Mouse (Mus musculus): ENCODE data around the gene Ncoa3.

Ncoa3 gene

GRCm38 (mm10) chr2:165970767-165971166 is 21.7 kb upstream of the Ncoa3 start:
- peak; percentile 49 for DNase-seq (ENCODE audit: low read depth)

GRCm38 (mm10) chr2:165974383-165974782 is 18.1 kb upstream of the Ncoa3 start:
- no peak for DNase-seq (ENCODE audit: low read depth)

- no peak for DNase-seq (ENCODE audit: low read depth)
Measured at GRCm38 (mm10) chr2:165976186-165976585, 16.2 kb upstream of the Ncoa3 start.

DNA sequence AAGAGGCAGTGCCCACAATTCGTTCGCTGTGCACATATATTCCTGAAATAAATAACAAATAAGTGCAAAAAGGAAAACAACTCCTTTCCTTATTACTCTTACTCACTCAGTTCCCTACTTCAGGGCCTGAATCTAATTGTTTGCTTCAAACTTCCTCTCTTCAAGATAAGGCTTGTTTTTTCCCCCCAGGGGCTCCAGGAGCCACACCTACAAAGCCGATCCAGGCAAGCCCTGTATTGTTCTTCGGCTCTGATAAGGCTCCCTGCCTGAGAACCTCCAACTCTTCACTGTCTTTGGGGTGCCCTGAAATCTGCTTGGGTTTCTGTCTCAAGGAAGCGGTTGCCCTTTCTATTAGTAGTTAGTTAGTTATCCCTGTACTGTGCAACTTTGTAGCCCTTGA is 15.6 kb upstream of the Ncoa3 start:
- no peak for DNase-seq (ENCODE audit: low read depth)

GRCm38 (mm10) chr2:165978119-165978518 is 14.3 kb upstream of the Ncoa3 start:
- peak; percentile 45 for DNase-seq (ENCODE audit: low read depth)

- no peak for DNase-seq (ENCODE audit: low read depth)
Measured at GRCm38 (mm10) chr2:165981248-165981977, 11.0 kb upstream of the Ncoa3 start.

DNA sequence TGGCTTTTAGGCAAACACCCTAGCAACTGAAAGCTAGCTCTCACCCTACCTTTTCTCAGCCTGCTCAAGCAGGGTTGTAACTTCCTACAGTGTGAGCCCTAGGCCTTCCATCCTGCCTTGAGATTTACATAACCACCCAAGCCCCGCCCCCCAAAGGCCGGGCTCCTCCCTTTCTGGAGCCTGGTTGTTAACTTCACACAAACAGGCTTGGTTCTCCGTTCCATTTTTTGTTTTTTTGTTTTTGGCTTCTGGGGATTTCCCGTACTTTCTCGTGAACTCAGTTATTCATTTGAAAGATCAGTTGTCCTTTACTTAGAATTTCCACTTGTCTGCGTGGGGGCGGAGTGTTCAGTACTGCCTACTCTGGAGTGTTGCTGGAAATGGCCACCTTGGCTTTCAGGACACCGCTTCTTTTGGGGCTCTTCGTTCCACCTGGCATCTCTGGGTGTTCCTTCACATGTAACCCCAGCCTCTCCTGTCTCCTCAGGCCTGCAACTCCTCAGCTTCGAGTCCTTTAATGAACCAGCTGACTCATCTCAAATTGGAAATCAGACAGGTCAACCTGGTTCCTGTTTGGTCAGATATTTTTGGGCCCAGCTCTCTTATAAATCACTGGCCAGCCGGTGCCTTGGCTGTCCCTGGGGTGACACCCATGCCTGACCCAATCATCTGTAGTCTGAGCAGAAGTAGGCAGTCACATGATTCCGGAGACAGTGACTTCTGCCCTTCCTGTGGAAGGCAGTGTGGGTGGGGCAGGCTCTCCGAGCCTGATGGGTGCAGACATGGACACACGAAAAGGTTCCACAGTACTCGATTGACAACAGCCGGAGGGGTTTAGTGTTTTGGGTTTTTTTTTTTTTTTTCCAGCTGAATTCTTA is 9.7 kb upstream of the Ncoa3 start:
- DNase-seq (ENCODE audit: low read depth), result peak; percentile 55

DNA sequence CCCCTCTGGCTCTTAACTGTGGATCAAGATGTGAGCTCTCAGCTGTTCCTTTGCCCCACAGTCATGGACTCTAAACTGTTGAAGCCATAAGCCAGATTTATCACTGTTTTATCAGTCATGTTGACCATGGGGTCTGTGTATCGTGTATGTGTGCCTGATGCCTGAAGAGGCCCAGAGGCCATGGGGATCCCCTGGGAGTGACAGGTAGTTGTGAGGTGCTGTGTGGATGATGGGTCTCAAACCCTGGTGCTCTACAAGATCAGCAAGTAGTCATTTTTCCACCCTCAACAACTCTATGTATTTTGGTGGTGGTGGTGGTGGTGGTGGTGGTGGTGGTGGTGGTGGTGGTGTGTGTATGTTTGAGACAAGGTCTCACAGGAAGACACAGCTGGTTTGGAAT is 8.1 kb upstream of the Ncoa3 start:
- DNase-seq (ENCODE audit: low read depth), result no peak

GRCm38 (mm10) chr2:165984891-165985290 is 7.5 kb upstream of the Ncoa3 start:
- DNase-seq (ENCODE audit: low read depth), result no peak

DNA sequence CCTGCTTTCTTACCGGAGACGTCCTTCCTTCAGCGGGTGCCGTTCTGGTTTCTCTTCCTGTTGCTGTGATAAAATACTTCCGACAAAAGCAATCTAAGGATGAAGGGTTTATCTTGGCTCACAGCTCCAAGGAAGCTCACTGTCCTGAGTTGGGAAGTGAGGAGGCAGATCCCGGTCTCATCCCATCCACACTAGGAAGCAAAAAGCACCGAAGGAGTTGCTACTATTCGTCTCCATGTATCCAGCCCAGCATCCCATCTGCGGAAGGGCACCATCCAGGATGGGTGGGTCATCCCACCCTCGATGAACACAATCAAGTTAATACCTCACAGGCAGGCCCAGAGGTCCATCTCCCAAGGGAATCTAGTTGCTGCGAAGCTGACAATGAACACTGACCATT is 6.9 kb upstream of the Ncoa3 start:
- DNase-seq (ENCODE audit: low read depth), result no peak

- DNase-seq (ENCODE audit: low read depth), result peak; percentile 92
Measured at GRCm38 (mm10) chr2:165986921-165987453, 5.4 kb upstream of the Ncoa3 start.

GRCm38 (mm10) chr2:165993173-165993900 is 901 bp downstream of the Ncoa3 start:
- peak; percentile 25 for DNase-seq (ENCODE audit: low read depth)

GRCm38 (mm10) chr2:165994341-165994740 is 1.9 kb downstream of the Ncoa3 start:
- no peak for DNase-seq (ENCODE audit: low read depth)

- no peak for DNase-seq (ENCODE audit: low read depth)
Measured at GRCm38 (mm10) chr2:165995711-165996110, 3.3 kb downstream of the Ncoa3 start.

- DNase-seq (ENCODE audit: low read depth), result no peak
Measured at GRCm38 (mm10) chr2:165996130-165996529, 3.7 kb downstream of the Ncoa3 start.

GRCm38 (mm10) chr2:165997256-165997967 is 5.0 kb downstream of the Ncoa3 start:
- no peak for DNase-seq (ENCODE audit: low read depth)

DNA sequence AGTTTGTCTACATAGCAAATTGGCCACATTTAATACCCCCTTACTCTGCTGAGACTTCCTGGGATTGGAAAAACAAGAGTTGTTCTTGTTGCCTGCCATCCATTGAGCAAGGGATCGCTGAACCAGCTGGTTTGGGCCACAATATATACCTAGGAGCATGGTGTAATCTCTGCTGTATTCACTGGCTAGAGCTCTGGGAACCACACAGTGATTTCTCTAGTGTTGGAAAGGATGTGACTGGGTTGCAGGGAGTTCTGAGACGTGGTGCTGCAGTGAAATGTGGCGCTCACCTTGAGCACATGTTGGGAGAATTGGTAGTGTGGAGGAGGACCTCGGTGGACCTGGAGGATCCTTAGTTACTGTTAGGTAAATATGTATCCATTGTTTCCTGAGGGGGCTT is 6.5 kb downstream of the Ncoa3 start:
- DNase-seq (ENCODE audit: low read depth), result no peak

DNA sequence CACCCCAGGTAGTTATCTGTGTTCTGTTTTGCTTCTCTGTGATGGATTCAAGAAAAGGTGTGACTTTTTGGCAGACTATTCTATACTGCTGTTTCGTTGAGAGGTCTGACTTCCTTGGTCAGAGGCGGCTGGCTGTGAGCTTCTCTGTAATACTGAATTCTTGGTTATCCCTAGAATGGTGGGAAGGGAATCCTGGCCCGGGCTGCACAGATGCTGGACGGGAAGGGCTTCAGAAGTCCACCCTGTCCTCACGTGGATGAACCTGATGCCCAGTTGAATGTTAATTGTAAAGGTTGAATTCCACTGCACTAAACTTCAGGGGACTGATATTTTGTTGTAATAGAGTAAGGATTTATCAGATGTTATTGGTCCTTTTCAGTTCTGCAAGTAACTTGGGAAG is 7.4 kb downstream of the Ncoa3 start:
- DNase-seq (ENCODE audit: low read depth), result no peak

DNA sequence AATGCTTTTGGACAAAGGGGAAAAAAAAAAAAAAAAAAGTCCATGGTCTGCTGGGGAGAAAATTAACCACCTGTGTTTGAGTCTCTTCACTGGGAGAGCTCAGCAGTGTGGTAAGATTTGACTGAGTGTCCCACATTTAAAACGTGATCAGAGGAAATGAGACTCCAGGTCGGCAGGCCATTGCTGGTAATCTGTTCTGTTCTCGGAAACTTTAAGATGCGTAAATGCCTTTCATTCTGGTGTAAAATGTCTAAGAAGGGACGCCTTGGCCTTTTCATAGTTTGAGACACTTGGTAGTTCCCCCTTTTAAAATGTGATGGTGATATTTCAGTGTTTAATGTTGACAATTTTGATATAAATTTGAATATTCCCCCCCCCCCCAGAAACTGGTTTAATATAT is 7.8 kb downstream of the Ncoa3 start:
- no peak for DNase-seq (ENCODE audit: low read depth)

GRCm38 (mm10) chr2:166000769-166001168 is 8.3 kb downstream of the Ncoa3 start:
- no peak for DNase-seq (ENCODE audit: low read depth)

DNA sequence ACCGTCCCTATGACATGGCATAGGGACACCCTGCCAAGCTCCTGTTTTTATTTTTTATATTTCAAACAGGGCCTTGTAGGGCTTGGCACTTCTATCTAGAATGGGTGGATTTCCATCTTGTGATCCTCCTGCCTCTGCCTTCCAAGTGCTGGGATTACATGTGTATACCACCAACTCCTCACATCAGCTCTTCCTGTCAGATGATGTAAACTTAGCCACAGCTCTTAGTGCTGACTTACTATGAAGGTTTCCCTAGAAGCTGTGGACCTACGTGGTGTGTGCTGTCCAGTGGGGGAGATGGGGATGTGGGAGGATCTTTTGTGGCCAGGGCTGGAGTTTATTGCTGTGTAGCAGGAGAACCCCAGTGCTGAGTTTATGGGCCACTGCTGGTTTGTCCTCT is 8.9 kb downstream of the Ncoa3 start:
- DNase-seq (ENCODE audit: low read depth), result no peak

- no peak for DNase-seq (ENCODE audit: low read depth)
Measured at GRCm38 (mm10) chr2:166001768-166002167, 9.3 kb downstream of the Ncoa3 start.
